Mouse (Mus musculus) lung, postnatal 4 days (tissue): ENCODE data around the gene Gldc.

Experiments used
- DNase-seq, 2 experiments: peaks; one replicate each; pipeline ENCODE4 v3.0.0; 2021

Gldc gene

GRCm38 (mm10) chr19:30157031-30157687, 18.1 kb downstream of the Gldc start:
- DNase-seq = no peak

GRCm38 (mm10) chr19:30153729-30154128, 21.5 kb downstream of the Gldc start:
- DNase-seq = no peak

- no peak for DNase-seq
Measured at GRCm38 (mm10) chr19:30151290-30151689, 23.9 kb downstream of the Gldc start.

GRCm38 (mm10) chr19:30149238-30149805, 25.9 kb downstream of the Gldc start:
- no peak for DNase-seq

- no peak for DNase-seq
Measured at GRCm38 (mm10) chr19:30147306-30147705, 27.9 kb downstream of the Gldc start.

GRCm38 (mm10) chr19:30146761-30147160, 28.5 kb downstream of the Gldc start:
- no peak for DNase-seq

GRCm38 (mm10) chr19:30145106-30145505, 30.1 kb downstream of the Gldc start:
- DNase-seq = no peak

- DNase-seq = no peak
Measured at GRCm38 (mm10) chr19:30136308-30136707, 38.9 kb downstream of the Gldc start.

GRCm38 (mm10) chr19:30128177-30128576, 47.1 kb downstream of the Gldc start:
- DNase-seq = no peak

- DNase-seq = no peak
Measured at GRCm38 (mm10) chr19:30125670-30126059, 49.6 kb downstream of the Gldc start.

GRCm38 (mm10) chr19:30124999-30125669, 50.1 kb downstream of the Gldc start:
- DNase-seq = no peak

- DNase-seq = no peak
Measured at GRCm38 (mm10) chr19:30118344-30119312, 56.6 kb downstream of the Gldc start.

- DNase-seq = no peak
Measured at GRCm38 (mm10) chr19:30117775-30118174, 57.5 kb downstream of the Gldc start.

GRCm38 (mm10) chr19:30117241-30117640, 58.0 kb downstream of the Gldc start:
- no peak for DNase-seq

GRCm38 (mm10) chr19:30115606-30116005, 59.6 kb downstream of the Gldc start:
- DNase-seq = no peak

- no peak for DNase-seq
Measured at GRCm38 (mm10) chr19:30114919-30115441, 60.2 kb downstream of the Gldc start.

GRCm38 (mm10) chr19:30112961-30113688, 62.1 kb downstream of the Gldc start:
- no peak for DNase-seq

- no peak for DNase-seq
Measured at GRCm38 (mm10) chr19:30111421-30111820, 63.8 kb downstream of the Gldc start.

- DNase-seq = no peak
Measured at GRCm38 (mm10) chr19:30109122-30109521, 66.1 kb downstream of the Gldc start.

- DNase-seq = no peak
Measured at GRCm38 (mm10) chr19:30108616-30109015, 66.6 kb downstream of the Gldc start.

- DNase-seq = no peak
Measured at GRCm38 (mm10) chr19:30107221-30107845, 67.9 kb downstream of the Gldc start.
